Mouse (Mus musculus): ENCODE measurements around the gene 4933402J07Rik.
A peak's percentile ranks its signal among the peaks of the same experiment; 100 is the strongest.

- no peak for TF ChIP-seq POLR2A (IDR thresholded peaks at IDR 0.05; ENCODE audit: borderline replicate concordance, extremely low read depth, low read depth, low read length)
- TF ChIP-seq CTCF (IDR thresholded peaks at IDR 0.05; ENCODE audit: insufficient read depth, low read length) = peak; percentile 77
Measured at GRCm38 (mm10) chr8:87594272-87594671, 30.6 kb downstream of the 4933402J07Rik start.

Data from lung, adult 2 months (tissue).